Mouse (Mus musculus) left cerebral cortex, postnatal 10 days (tissue): ENCODE measurements around the gene Chn1. TPM values are rescaled to one million over a fixed set of nuclear protein-coding genes. Genes with fewer than 3 reads are reported as not detected.
A peak's percentile ranks its signal among the peaks of the same experiment; 100 is the strongest.

Source experiments
- DNase-seq, 2 experiments: peaks; one replicate each; pipeline ENCODE4 v3.0.0; 2021 to 2022; ENCODE audit warnings: low spot score in 2 of 2, mixed read lengths in 1 of 2; ENCODE audit errors: extremely low spot score in 1 of 2
- intact Hi-C: fragments of 180-260 bp; cut with DNase I; formaldehyde crosslinking; loops from one replicate; pipeline ENCODE4 v1.15.1; 2025
- total RNA-seq, 2 experiments: library from RNA; stranded (reverse); gene quantifications; 2 replicates each; pipeline ENCODE4 v1.2.3; 2021

The Chn1 gene
- total RNA-seq, 2 experiments from 2014 or later: 695 to 715 TPM

GRCm38 (mm10) chr2:73759899-73760298 lies 15.2 kb downstream of the Chn1 start:
- DNase-seq: no peak
- intact Hi-C loops: no loop called here

DNA sequence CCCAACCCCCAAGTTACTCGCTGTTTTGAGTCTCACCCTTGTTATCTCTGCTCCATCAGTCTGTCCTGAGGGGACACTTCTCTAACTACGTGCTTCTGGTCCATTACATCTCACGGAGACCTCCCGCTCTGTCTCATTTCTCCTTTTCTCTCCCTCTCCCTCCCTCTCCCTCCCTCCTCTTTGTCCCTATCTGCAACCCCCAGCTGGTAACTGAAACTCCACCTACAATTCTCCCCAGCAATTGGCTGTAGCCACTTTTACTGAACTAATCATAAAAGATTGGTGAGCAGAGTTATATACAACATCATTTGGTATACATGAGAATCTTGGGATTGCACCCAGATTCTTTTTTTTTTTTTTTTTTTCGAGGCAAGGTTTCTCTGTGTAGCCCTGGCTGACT lies 16.1 kb downstream of the Chn1 start:
- intact Hi-C loops: no loop called here
- no peak for DNase-seq

DNA sequence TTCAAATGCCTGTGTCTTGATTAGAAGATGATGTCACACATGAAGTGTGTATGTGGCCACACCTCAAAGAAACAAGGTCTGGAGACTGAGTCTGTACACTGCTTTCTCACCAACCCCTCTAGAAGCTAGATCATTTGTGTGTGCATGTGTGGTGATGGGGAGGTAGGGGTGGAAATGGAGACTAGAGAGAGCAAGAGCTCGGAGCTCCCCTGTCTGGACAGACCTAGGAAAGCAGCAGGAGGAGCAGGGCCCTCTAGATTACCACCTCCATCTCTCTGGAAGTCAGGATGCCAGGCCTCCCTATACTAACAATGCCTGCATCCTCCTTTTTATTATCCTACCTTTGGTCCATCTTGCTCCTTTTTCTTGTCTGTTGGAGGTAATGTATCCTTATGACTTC lies 27.8 kb downstream of the Chn1 start:
- DNase-seq: no peak
- intact Hi-C loops: no loop called here

DNA sequence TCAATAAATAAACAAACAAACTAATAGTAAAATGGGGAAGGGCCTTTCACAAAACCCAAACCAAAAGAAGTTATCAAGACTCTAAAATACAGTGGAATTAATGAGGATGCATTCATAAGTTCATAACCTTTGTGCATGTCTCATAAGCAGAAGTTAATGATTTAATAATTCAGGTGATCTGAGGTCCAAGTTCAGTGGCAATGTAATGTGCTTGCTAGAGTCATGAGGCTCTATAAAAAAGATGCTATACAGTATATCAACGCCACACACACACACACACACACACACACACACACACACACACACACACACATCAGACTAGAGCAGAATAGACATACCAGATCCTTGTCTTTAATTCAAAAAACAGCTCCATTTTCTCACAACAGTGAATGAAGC lies 28.8 kb downstream of the Chn1 start:
- DNase-seq: no peak
- intact Hi-C loops: no loop called here

- no peak for DNase-seq
- intact Hi-C loops: no loop called here
Observed at GRCm38 (mm10) chr2:73745647-73746374, 29.3 kb downstream of the Chn1 start.

DNA sequence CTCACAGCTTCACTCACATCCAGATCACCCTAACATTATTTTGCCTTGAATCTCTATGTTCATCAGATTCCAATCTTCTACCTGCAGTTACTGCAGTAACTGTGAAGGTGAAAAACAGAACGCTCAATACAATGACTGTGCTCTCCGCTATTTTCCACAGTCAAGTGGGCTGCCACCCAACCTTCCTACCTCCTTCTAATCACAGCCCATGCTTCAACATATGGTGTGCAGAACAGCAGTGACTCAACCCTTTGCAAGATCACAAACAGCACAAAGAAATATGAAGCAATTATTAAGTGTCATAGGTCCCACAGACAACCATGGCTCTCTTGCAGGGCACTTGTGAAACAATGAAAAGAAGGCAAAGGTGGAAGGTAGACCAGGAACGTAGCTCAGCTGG lies 33.9 kb downstream of the Chn1 start:
- intact Hi-C loops: loop anchor here (5.0 kb wide), 2 partner anchors 84 to 159 kb away; partner anchors contain the start of gene Chrna1

GRCm38 (mm10) chr2:73727868-73728267 lies 47.3 kb downstream of the Chn1 start:
- no peak for DNase-seq
- intact Hi-C loops: no loop called here

More for the DNA sequence above, 33.9 kb downstream of the Chn1 start:
- no peak for DNase-seq

GRCm38 (mm10) chr2:73724934-73725333 lies 50.2 kb downstream of the Chn1 start:
- intact Hi-C loops: no loop called here
- DNase-seq: no peak

- intact Hi-C loops: no loop called here
- DNase-seq: no peak
Observed at GRCm38 (mm10) chr2:73721821-73722220, 53.3 kb downstream of the Chn1 start.

- no peak for DNase-seq
- intact Hi-C loops: no loop called here
Observed at GRCm38 (mm10) chr2:73712481-73712880, 62.7 kb downstream of the Chn1 start.

- DNase-seq: no peak
- intact Hi-C loops: no loop called here
Observed at GRCm38 (mm10) chr2:73693045-73693444, 82.1 kb downstream of the Chn1 start.

DNA sequence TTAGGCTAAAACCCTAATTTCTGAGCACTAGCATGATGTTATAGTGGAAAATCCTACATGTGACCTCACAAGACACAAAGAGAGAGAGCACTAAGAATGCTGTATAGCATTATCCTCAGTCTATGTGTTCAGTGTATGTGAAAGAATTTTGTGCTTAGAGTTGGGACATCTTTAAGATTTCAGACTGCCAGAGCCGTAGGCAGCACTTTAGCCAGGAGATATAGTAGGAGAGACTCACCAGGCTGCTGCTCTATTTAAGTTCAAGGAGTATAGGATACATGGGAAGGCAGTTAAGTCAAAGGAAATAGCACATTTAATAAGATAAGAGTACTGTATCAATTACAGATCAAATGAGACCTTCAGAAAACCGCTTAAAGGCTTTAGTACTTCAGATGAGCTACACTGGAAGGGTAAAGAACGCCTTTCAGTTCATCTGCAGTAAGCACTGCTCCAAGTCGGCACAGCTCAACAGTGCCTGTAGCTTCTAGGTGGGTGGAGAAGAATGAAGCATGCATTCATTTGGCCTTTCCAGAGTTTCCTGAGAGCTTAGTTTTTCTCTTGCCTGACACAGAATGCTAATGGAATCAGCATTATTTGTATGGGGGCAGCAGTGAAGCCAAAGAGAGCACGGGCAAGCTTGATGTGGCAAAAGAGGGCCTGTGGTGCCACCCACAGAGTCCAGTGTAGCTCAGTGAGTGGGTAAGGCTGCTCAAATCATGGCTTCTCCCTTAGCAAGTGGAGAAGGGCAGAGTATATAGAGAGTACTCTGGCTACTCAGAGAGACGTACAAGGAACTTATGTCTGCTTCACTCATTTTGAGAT lies 84.2 kb downstream of the Chn1 start:
- DNase-seq: no peak
- intact Hi-C loops: no loop called here

- no peak for DNase-seq
- intact Hi-C loops: no loop called here
Observed at GRCm38 (mm10) chr2:73682500-73682899, 92.6 kb downstream of the Chn1 start.

- DNase-seq: no peak
- intact Hi-C loops: no loop called here
Observed at GRCm38 (mm10) chr2:73680425-73681027, 94.6 kb downstream of the Chn1 start.

DNA sequence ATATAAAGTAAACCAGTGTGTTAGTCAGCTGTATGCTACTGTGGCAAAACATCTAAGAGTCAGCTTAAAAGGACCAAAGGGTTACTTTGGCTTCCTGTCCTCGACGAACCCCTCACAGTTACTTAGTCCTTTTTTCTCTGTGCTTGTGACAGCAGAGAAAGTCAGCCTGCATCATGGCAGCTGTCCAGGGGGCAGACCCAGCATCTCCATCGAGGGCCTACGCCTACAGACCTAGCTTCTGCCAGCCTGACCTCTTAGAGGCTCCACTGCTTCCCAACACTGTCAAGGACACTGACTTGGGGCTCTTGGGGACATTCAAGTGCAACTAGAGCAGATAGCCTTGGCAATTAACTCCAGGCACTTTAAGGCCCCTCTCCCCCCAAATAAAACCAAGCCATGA lies 106.5 kb downstream of the Chn1 start:
- intact Hi-C loops: no loop called here
- DNase-seq: no peak

DNA sequence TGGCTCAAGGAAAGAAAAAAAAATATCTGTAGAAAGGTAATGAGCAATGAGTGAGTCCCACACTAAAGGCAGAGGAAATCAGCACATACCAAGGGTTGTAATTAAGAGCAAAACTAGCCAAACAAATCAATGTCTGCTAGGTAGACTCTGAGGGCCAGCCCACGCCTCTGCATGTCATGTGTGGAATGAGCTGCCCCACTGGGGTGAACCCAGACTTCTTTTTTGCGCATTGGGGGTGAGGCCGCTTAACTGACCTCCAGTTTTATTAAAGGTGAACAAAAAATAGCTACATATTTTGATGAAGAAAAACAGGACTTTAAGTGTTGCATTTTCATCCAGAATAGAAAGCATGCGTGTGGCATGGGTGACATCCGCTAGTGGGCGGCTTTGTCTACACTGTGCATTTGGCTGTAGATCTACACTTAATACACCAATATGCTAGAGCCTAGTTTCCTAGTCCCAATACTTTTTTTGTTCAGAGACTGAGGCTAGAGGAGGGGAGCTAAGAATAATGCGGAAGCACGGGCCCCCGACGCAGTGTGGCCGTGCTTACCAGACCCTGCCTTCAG lies 114.5 kb downstream of the Chn1 start:
- no peak for DNase-seq
- intact Hi-C loops: no loop called here

DNA sequence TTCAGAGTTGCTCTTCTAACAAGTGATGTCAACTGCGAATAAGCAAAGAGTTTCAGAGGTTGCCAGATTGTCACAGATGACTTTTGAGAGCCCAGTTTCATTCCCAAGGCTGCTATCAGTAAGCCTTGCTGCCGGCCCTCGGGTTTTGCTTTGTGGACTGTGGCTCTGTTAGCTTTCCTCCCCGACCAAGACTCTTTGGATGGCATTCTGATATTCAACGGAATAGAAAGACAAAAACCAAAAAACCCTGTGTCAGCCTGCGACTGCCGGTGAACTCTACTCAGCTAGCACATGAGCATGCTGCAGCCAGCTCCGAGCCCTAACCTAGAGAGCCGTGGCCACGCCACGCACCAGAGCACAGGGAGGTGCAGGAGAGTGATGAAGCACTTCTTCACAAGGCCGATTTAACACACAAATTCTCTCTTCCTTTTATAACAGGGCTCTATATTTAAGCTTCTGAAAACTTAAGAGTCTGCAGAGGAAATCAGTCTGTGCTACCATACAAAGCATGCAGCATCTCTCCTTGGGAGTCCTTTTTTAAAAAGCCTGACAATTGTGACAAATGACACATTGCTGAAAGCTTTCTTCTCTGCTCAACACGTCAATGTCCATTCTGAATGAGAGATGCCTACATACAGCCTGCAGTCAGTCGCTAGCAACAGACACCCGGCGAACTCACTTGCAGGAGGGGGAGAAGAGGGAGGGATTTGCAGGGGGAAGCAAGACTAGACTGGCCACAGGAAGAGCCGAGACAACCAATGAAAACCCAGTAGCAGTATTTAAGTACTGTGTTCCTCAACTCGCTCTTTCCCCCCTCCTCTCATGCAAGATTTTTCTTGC lies 115.2 kb downstream of the Chn1 start:
- intact Hi-C loops: loop anchor here (2.0 to 5.0 kb wide), 3 partner anchors 37 to 82 kb away; no protein-coding TSS in a partner anchor
- DNase-seq: peak; percentile 56 to 80

- DNase-seq: no peak
- intact Hi-C loops: loop anchor here (2.0 to 5.0 kb wide), 3 partner anchors 38 to 83 kb away; no protein-coding TSS in a partner anchor
Observed at GRCm38 (mm10) chr2:73659041-73659440, 116.1 kb downstream of the Chn1 start.
